Mouse (Mus musculus) thymus, postnatal 10 days (tissue): ENCODE measurements around the gene Cers6.
A peak's percentile ranks its signal among the peaks of the same experiment; 100 is the strongest.

Experiments
- DNase-seq, 2 experiments: peaks; one replicate each; pipeline ENCODE4 v3.0.0; 2021; ENCODE audit warnings: low spot score in 2 of 2

The Cers6 gene

GRCm38 (mm10) chr2:68917010-68917409, 55.8 kb downstream of the Cers6 start:
- no peak for DNase-seq

- DNase-seq: no peak
These were observed 56.3 kb downstream of the Cers6 start for GRCm38 (mm10) chr2:68917524-68917923.

- no peak for DNase-seq
These were observed 63.1 kb downstream of the Cers6 start for GRCm38 (mm10) chr2:68924344-68924743.

GRCm38 (mm10) chr2:68925542-68925941, 64.3 kb downstream of the Cers6 start:
- DNase-seq: no peak

GRCm38 (mm10) chr2:68926913-68927790, 65.9 kb downstream of the Cers6 start:
- DNase-seq: no peak

GRCm38 (mm10) chr2:68932240-68932639, 71.0 kb downstream of the Cers6 start:
- peak in 1 of 2 experiments; percentile 50 for DNase-seq

GRCm38 (mm10) chr2:68932656-68933055, 71.4 kb downstream of the Cers6 start:
- no peak for DNase-seq

- no peak for DNase-seq
These were observed 73.4 kb downstream of the Cers6 start for GRCm38 (mm10) chr2:68934651-68935050.

GRCm38 (mm10) chr2:68935721-68936294, 74.6 kb downstream of the Cers6 start:
- no peak for DNase-seq

- DNase-seq: no peak
These were observed 75.5 kb downstream of the Cers6 start for GRCm38 (mm10) chr2:68936773-68937172.

- DNase-seq: no peak
These were observed 76.6 kb downstream of the Cers6 start for GRCm38 (mm10) chr2:68937833-68938232.

- DNase-seq: no peak
These were observed 83.7 kb downstream of the Cers6 start for GRCm38 (mm10) chr2:68944898-68945297.

- no peak for DNase-seq
These were observed 84.7 kb downstream of the Cers6 start for GRCm38 (mm10) chr2:68945976-68946375.

- DNase-seq: no peak
These were observed 85.6 kb downstream of the Cers6 start for GRCm38 (mm10) chr2:68946819-68947218.

GRCm38 (mm10) chr2:68949137-68949536, 87.9 kb downstream of the Cers6 start:
- no peak for DNase-seq

- DNase-seq: no peak
These were observed 88.5 kb downstream of the Cers6 start for GRCm38 (mm10) chr2:68949728-68950127.

- DNase-seq: no peak
These were observed 90.5 kb downstream of the Cers6 start for GRCm38 (mm10) chr2:68951706-68952105.

- DNase-seq: no peak
These were observed 92.4 kb downstream of the Cers6 start for GRCm38 (mm10) chr2:68953688-68954087.

- no peak for DNase-seq
These were observed 94.3 kb downstream of the Cers6 start for GRCm38 (mm10) chr2:68955496-68955895.

- no peak for DNase-seq
These were observed 94.9 kb downstream of the Cers6 start for GRCm38 (mm10) chr2:68956146-68956545.

- peak in 1 of 2 experiments; percentile 37 for DNase-seq
These were observed 96.6 kb downstream of the Cers6 start for GRCm38 (mm10) chr2:68957831-68958230.

- DNase-seq: no peak
These were observed 98.3 kb downstream of the Cers6 start for GRCm38 (mm10) chr2:68959573-68959972.

- DNase-seq: peak; percentile 28 to 45
These were observed 98.8 kb downstream of the Cers6 start for GRCm38 (mm10) chr2:68960060-68960459.
